Comparison of ENCODE assay signal across 13 mouse cellular contexts in the genomic region with DNA sequence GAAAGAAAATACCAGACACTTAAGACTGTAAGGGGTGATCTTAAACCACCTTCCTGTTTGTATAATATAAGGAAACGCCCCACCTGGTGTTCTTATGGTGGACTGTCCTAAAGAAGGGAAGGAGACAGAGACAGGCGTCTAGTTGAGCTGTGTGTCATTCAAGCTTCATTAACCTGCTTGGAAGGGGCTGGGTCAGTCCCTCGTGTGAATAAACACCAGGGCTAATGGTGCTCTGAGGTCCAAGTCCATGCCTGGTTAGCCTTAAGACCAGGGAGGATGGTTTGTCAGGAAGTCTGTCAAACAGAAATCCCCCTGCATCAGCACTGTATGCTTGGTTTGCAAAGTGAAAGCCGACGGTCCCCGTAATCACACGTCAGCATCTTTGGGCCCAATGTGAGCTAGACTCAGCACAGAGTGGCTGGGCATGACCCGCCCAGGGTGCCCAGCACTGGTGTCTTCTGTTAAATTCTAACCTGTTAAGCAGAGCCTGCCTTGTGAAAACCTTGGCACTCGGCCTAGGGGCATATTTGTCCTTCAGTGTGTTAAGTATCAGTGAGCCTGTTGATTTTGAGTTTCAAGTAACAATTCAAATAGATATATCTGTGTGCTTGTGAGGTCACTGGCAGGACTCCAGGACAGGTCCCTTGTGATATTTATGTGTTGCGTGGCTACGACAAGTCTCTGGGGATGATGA. TPM values are rescaled to one million over a fixed set of nuclear protein-coding genes. Genes with fewer than 3 reads are reported as not detected.
DNase-seq lines count a peak whose midpoint lies in the region; ATAC-seq and TF ChIP-seq lines count a peak whose summit lies in the region.
"Had no signal": no experiment of that assay in that cellular context is flagged by ENCODE, and none has a peak within 500 bp of the region (broad histone marks: within the 10 kb centered on the region; RNA-seq: fewer than 3 reads in every experiment).

No protein-coding gene starts in this region.

- no peak for TF ChIP-seq EP300 in MEL (IDR thresholded peaks at IDR 0.05; ENCODE audit: low read depth in 1 of 2, low read length in 2 of 2)

- H3K79me2 ChIP-seq in MEL (ENCODE audit: control insufficient read depth, insufficient read depth, low read length, poor library complexity), result no peaks in the 10 kb centered on the region

- H3K27ac ChIP-seq in heart, embryonic 16.5 days (ENCODE audit: low read length), result peak overlapping the region; percentile 52
- H3K27ac ChIP-seq in MEL (ENCODE audit: control insufficient read depth, low read depth, low read length), result peak overlapping the region; percentile 54
- no peak overlapping the region for H3K27ac ChIP-seq in hindbrain, embryonic 10.5 days
- H3K27ac ChIP-seq: hindbrain, embryonic 14.5 days; neural tube, embryonic 13.5 days had no signal

- WGBS in heart, embryonic 16.5 days, result 60% methylated on average over 11 of the region's 11 CpGs
- 91% methylated on average over 11 of the region's 11 CpGs for WGBS in hindbrain, embryonic 10.5 days

- TF ChIP-seq POLR2A in MEL (IDR thresholded peaks at IDR 0.05; ENCODE audit: control insufficient read depth in 1 of 2, insufficient read depth in 1 of 2, low read depth in 1 of 2, low read length in 2 of 2, poor library complexity in 1 of 2), result no peak

- H3K36me3 ChIP-seq in heart, embryonic 16.5 days (ENCODE audit: control insufficient read depth, insufficient read depth), result peaks cover 10% of the 10 kb centered on the region; the same call in 1 of the 2 replicates
- H3K36me3 ChIP-seq in MEL (ENCODE audit: control insufficient read depth in 1 of 2, insufficient read depth in 2 of 2, low read length in 2 of 2), result peaks cover 7 to 19% of the 10 kb centered on the region in 2 experiments
- peaks cover 45% of the 10 kb centered on the region for H3K36me3 ChIP-seq in hindbrain, embryonic 10.5 days

- no peak for TF ChIP-seq RAD21 in MEL (IDR thresholded peaks at IDR 0.05; ENCODE audit: low read depth, low read length)

- H3K4me1 ChIP-seq in heart, embryonic 16.5 days (ENCODE audit: control insufficient read depth, insufficient read depth, low read length), result peaks cover 29% of the 10 kb centered on the region
- H3K4me1 ChIP-seq in MEL (ENCODE audit: control insufficient read depth in 1 of 2, insufficient read depth in 2 of 2, low read length in 2 of 2), result peaks cover 12 to 18% of the 10 kb centered on the region in 2 experiments; a peak in 3 of 4 replicates
- H3K4me1 ChIP-seq in hindbrain, embryonic 10.5 days (replicated peaks), result peaks cover 6% of the 10 kb centered on the region

- no peak overlapping the region for H3K9ac ChIP-seq in heart, embryonic 16.5 days (ENCODE audit: low read length)
- no peak overlapping the region for H3K9ac ChIP-seq in MEL (ENCODE audit: control insufficient read depth, low read depth, low read length, poor library complexity, severe bottlenecking)
- H3K9ac ChIP-seq: hindbrain, embryonic 14.5 days; neural tube, embryonic 13.5 days had no signal

- intact Hi-C loops in heart, postnatal 36 days (cut with DNase I), result no loop called here

- no peaks in the 10 kb centered on the region for H3K27me3 ChIP-seq in heart, embryonic 16.5 days (ENCODE audit: control insufficient read depth, insufficient read depth, low read length)
- H3K27me3 ChIP-seq in MEL (ENCODE audit: control insufficient read depth in 1 of 2, insufficient read depth in 2 of 2, low read length in 2 of 2), result no peaks in the 10 kb centered on the region
- H3K27me3 ChIP-seq in hindbrain, embryonic 10.5 days (ENCODE audit: insufficient read depth, poor library complexity, severe bottlenecking), result no peaks in the 10 kb centered on the region
- H3K27me3 ChIP-seq: neural tube, embryonic 13.5 days had no signal

- TF ChIP-seq CTCF in MEL (IDR thresholded peaks at IDR 0.05 in 2 of 3, conservative IDR thresholded peaks at IDR 0.05 in 1 of 3; ENCODE audit: control insufficient read depth in 1 of 3, insufficient read depth in 1 of 3, low read depth in 2 of 3, low read length in 3 of 3, poor library complexity in 1 of 3, severe bottlenecking in 1 of 3), result no peak

- H3K4me3 ChIP-seq in heart, embryonic 16.5 days (ENCODE audit: low read length), result no peak overlapping the region
- H3K4me3 ChIP-seq in MEL (ENCODE audit: control insufficient read depth in 1 of 2, insufficient read depth in 1 of 2, low read depth in 2 of 2, low read length in 2 of 2), result no peak overlapping the region
- no peak overlapping the region for H3K4me3 ChIP-seq in hindbrain, embryonic 10.5 days
- H3K4me3 ChIP-seq: neural tube, embryonic 13.5 days had no signal

- ATAC-seq in heart, embryonic 16.5 days (replicated peaks; ENCODE audit: extremely low read depth, insufficient read depth, low FRiP score), result peak; percentile 54

- DNase-seq in heart, postnatal 36 days, result no peak
- no peak for DNase-seq in MEL (ENCODE audit: low read depth, low spot score)
- peak; percentile 96 for DNase-seq in kidney, adult 11 months
- DNase-seq in kidney, postnatal 4 days, result peak; percentile 62 to 78
- no peak for DNase-seq in Muller cell, postnatal 12 days (ENCODE audit: inconsistent ontology term)
- DNase-seq in gastrocnemius, postnatal 4 days (ENCODE audit: low spot score in 2 of 2), result no peak
- DNase-seq in hindbrain, embryonic 10.5 days (ENCODE audit: low spot score), result no peak
- DNase-seq: midbrain, embryonic 14.5 days; right cerebral cortex, adult 18-20 months had no signal

- no peak overlapping the region for H3K4me2 ChIP-seq in heart, embryonic 16.5 days (ENCODE audit: low read depth, low read length)
- H3K4me2 ChIP-seq: hindbrain, embryonic 14.5 days; neural tube, embryonic 13.5 days had no signal

- no peaks in the 10 kb centered on the region for H3K9me3 ChIP-seq in heart, embryonic 16.5 days (replicated peaks; ENCODE audit: control insufficient read depth, low read length)
- no peaks in the 10 kb centered on the region for H3K9me3 ChIP-seq in MEL (replicated peaks; ENCODE audit: insufficient read depth, low read length)
- H3K9me3 ChIP-seq in hindbrain, embryonic 10.5 days, result no peaks in the 10 kb centered on the region
- H3K9me3 ChIP-seq: neural tube, embryonic 13.5 days had no signal

TF ChIP-seq in MEL, 35 proteins besides CTCF, POLR2A, EP300 and RAD21:
- no peak for TF ChIP-seq ZKSCAN1 (IDR thresholded peaks at IDR 0.05; ENCODE audit: low read depth, low read length)
- TF ChIP-seq USF2 (IDR thresholded peaks at IDR 0.05; ENCODE audit: borderline replicate concordance in 1 of 2, insufficient read depth in 1 of 2, low read depth in 1 of 2, low read length in 2 of 2), result no peak
- no peak for TF ChIP-seq MAX (IDR thresholded peaks at IDR 0.05; ENCODE audit: low read length)
- no peak for TF ChIP-seq JUND (IDR thresholded peaks at IDR 0.05; ENCODE audit: low read depth, low read length)
- TF ChIP-seq ZMIZ1 (IDR thresholded peaks at IDR 0.05; ENCODE audit: low read depth, low read length), result no peak
- TF ChIP-seq UBTF (IDR thresholded peaks at IDR 0.05; ENCODE audit: borderline replicate concordance, insufficient read depth, low read depth, low read length), result no peak
- no peak for TF ChIP-seq ZNF384 (IDR thresholded peaks at IDR 0.05; ENCODE audit: low read depth, low read length)
- no peak for TF ChIP-seq BHLHE40 (IDR thresholded peaks at IDR 0.05; ENCODE audit: borderline replicate concordance, low read depth, low read length)
- no peak for TF ChIP-seq SIN3A (IDR thresholded peaks at IDR 0.05; ENCODE audit: low read length)
- no peak for TF ChIP-seq ZC3H11A (IDR thresholded peaks at IDR 0.05; ENCODE audit: low read depth, low read length)
TF ChIP-seq in MEL: peak in this region for 0.

RNA-seq across cellular contexts. Expression of gene Mrln, which starts 23.0 kb away (rescaled TPM):
- polyA plus RNA-seq in heart, embryonic 16.5 days (2015; fragmentation: Nextera tagmentation; extraction: Ambion mirVana), result 0.64 and 1.9 TPM in 2 replicates
- total RNA-seq in heart, postnatal 36 days (2021), result 1 to 10 TPM; 3.1 to 4.0 TPM
- total RNA-seq in MEL (2012; rRNA removed), result not detected in 2 replicates
- not detected for polyA plus RNA-seq in MEL (2012; ENCODE audit: insufficient read depth in 1 of 2, insufficient read length in 2 of 2, low read depth in 1 of 2, low replicate concordance in 2 of 2, missing spikeins in 1 of 2)
- 100 to 1,000 TPM; 151 to 157 TPM for total RNA-seq in gastrocnemius, postnatal 4 days (2021)
- 0.71 and 1.2 TPM in 2 replicates for polyA plus RNA-seq in hindbrain, embryonic 10.5 days (2016; fragmentation: Nextera tagmentation; extraction: Ambion mirVana)
- total RNA-seq: common myeloid progenitor, adult 5-6 weeks had no signal
- polyA plus RNA-seq: midbrain, embryonic 14.5 days had no signal

Comparison
In these comparisons a context has a peak if more than half of its experiments do, and no peak if none do; other contexts are left out.
1. DNase-seq: peak in kidney, adult 11 months (single experiment) and kidney, postnatal 4 days (2 of 2); none in heart, postnatal 36 days (0 of 2), MEL (single experiment), Muller cell, postnatal 12 days (single experiment), gastrocnemius, postnatal 4 days (0 of 2) and hindbrain, embryonic 10.5 days (single experiment).
2. RNA of gene Mrln, which starts 23.0 kb away (total RNA-seq): 151 to 157 TPM in gastrocnemius, postnatal 4 days; 3.1 to 4.0 TPM in heart, postnatal 36 days and not detected in MEL; every median in the first group is over 10 times any median in the second.